Mouse (Mus musculus) thymus, adult 2 months (tissue): Measurements from ENCODE around the gene Cd99l2. TPM values are rescaled to one million over a fixed set of nuclear protein-coding genes. Genes with fewer than 3 reads are reported as not detected.
A peak's percentile ranks its signal among the peaks of the same experiment; 100 is the strongest.
"Not testable (repeated sequence)": the region's sequence is repeated elsewhere in the genome, so short reads cannot be mapped to it uniquely, and the experiment has no call there.

Experiments
- DNase-seq: peaks from one replicate; pipeline ENCODE4 v3.0.0; 2021
- H3K27ac ChIP-seq: fragments of 200-500 bp; 2 replicates; pipeline ENCODE4 v1.5.1; 2012; ENCODE audit warnings: low read length, control low read depth; ENCODE audit not compliant: control insufficient read depth, insufficient read depth
- H3K27me3 ChIP-seq: fragments of 200-500 bp; 2 replicates; pipeline ENCODE4 v1.6.1; 2012; ENCODE audit warnings: mild to moderate bottlenecking, low read length, moderate library complexity, mixed read lengths; ENCODE audit not compliant: control insufficient read depth, insufficient read depth
- H3K36me3 ChIP-seq: fragments of 200-500 bp; 2 replicates; pipeline ENCODE4 v1.6.1; 2012; ENCODE audit warnings: mild to moderate bottlenecking, low read length, moderate library complexity; ENCODE audit not compliant: control insufficient read depth, insufficient read depth
- H3K4me1 ChIP-seq: fragments of 200-500 bp; replicated peaks from 2 replicates; pipeline ENCODE4 v1.6.1; 2012; ENCODE audit warnings: low read length; ENCODE audit not compliant: control insufficient read depth, insufficient read depth
- H3K4me3 ChIP-seq: fragments of 200-500 bp; 2 replicates; pipeline ENCODE4 v1.5.1; 2012; ENCODE audit warnings: mild to moderate bottlenecking, low read length, control low read depth, moderate library complexity; ENCODE audit not compliant: control insufficient read depth, insufficient read depth
- CTCF ChIP-seq: fragments of 200-500 bp; IDR thresholded peaks from 2 replicates; pipeline ENCODE4 v1.5.1; 2012; ENCODE audit warnings: mild to moderate bottlenecking, control low read depth, low read length, moderate library complexity, borderline replicate concordance; ENCODE audit not compliant: control insufficient read depth, poor library complexity, insufficient read depth; ENCODE audit errors: extremely low read depth
- POLR2A ChIP-seq: fragments of 200-500 bp; IDR thresholded peaks from 2 replicates; pipeline ENCODE4 v1.6.1; 2012; ENCODE audit warnings: mild to moderate bottlenecking, low read length, control low read depth, moderate library complexity; ENCODE audit not compliant: control insufficient read depth, poor library complexity, insufficient read depth; ENCODE audit errors: extremely low read depth
- WGBS: fragments of 180-500 bp; shearing (Covaris S2); methylation state at CpG from one replicate; pipeline ENCODE4 v1.1.7; 2018; 5-methylcytosine and 5-hydroxymethylcytosine counted together
- polyA plus RNA-seq: library from polyadenylated mRNA; depleted of rRNA; stranded (reverse); fragments of >200 nt; gene quantifications from 2 replicates; pipeline ENCODE4 v1.2.3, GENCODE M21; 2012

Gene Cd99l2
- polyA plus RNA-seq, 1 experiment = 13.8 TPM

GRCm38 (mm10) chrX:71527461-71527860 is 34.8 kb upstream of the Cd99l2 start:
- no peak for TF ChIP-seq POLR2A
- TF ChIP-seq CTCF = no peak
- no peak for DNase-seq
- H3K36me3 ChIP-seq = no peaks in the 10 kb centered on the region
- H3K27me3 ChIP-seq = no peaks in the 10 kb centered on the region
- no peaks in the 10 kb centered on the region for H3K4me1 ChIP-seq
- 89% methylated on average over 1 of the region's 1 CpGs for WGBS
- no peak overlapping the region for H3K4me3 ChIP-seq
- no peak overlapping the region for H3K27ac ChIP-seq

GRCm38 (mm10) chrX:71525593-71526299 is 33.1 kb upstream of the Cd99l2 start:
- H3K4me3 ChIP-seq = no peak overlapping the region
- no peaks in the 10 kb centered on the region for H3K4me1 ChIP-seq
- TF ChIP-seq POLR2A (no peak), CTCF (no peak)
- H3K36me3 ChIP-seq = no peaks in the 10 kb centered on the region
- H3K27ac ChIP-seq = no peak overlapping the region
- no peak for DNase-seq
- no peaks in the 10 kb centered on the region for H3K27me3 ChIP-seq
- 70% methylated on average over 3 of the region's 3 CpGs for WGBS

- WGBS = 6% methylated on average over 2 of the region's 2 CpGs
- no peak for TF ChIP-seq POLR2A
- no peak for TF ChIP-seq CTCF
These were observed 31.7 kb upstream of the Cd99l2 start for GRCm38 (mm10) chrX:71524310-71524709.

GRCm38 (mm10) chrX:71522889-71523288 is 30.2 kb upstream of the Cd99l2 start:
- no peaks in the 10 kb centered on the region for H3K4me1 ChIP-seq
- no peak overlapping the region for H3K27ac ChIP-seq
- no peaks in the 10 kb centered on the region for H3K27me3 ChIP-seq
- 98% methylated on average over 3 of the region's 3 CpGs for WGBS
- DNase-seq = no peak
- H3K4me3 ChIP-seq = no peak overlapping the region
- H3K36me3 ChIP-seq = no peaks in the 10 kb centered on the region
- TF ChIP-seq POLR2A (no peak), CTCF (no peak)

More at GRCm38 (mm10) chrX:71524310-71524709, 31.7 kb upstream of the Cd99l2 start:
- no peaks in the 10 kb centered on the region for H3K36me3 ChIP-seq
- H3K27ac ChIP-seq = no peak overlapping the region
- H3K4me3 ChIP-seq = no peak overlapping the region
- H3K27me3 ChIP-seq = no peaks in the 10 kb centered on the region
- H3K4me1 ChIP-seq = no peaks in the 10 kb centered on the region
- no peak for DNase-seq

GRCm38 (mm10) chrX:71519252-71519651 is 26.6 kb upstream of the Cd99l2 start:
- Histone ChIP-seq H3K36me3 (no peaks in the 10 kb centered on the region), H3K27ac (no peak overlapping the region), H3K27me3 (no peaks in the 10 kb centered on the region), H3K4me3 (no peak overlapping the region), H3K4me1 (no peaks in the 10 kb centered on the region)
- no peak for TF ChIP-seq POLR2A
- no peak for TF ChIP-seq CTCF
- 91% methylated on average over 4 of the region's 4 CpGs for WGBS
- no peak for DNase-seq

- H3K27ac ChIP-seq, H3K4me3 ChIP-seq, DNase-seq, H3K27me3 ChIP-seq, H3K36me3 ChIP-seq, H3K4me1 ChIP-seq: not testable (repeated sequence)
- 47% methylated on average over 4 of the region's 4 CpGs for WGBS
These were observed 13.9 kb upstream of the Cd99l2 start for GRCm38 (mm10) chrX:71506591-71506990.

- Histone ChIP-seq H3K4me1 (peaks cover 11% of the 10 kb centered on the region), H3K27me3 (no peaks in the 10 kb centered on the region), H3K27ac (no peak overlapping the region), H3K36me3 (no peaks in the 10 kb centered on the region), H3K4me3 (peak overlapping the region; percentile 90)
- TF ChIP-seq CTCF = no peak
- TF ChIP-seq POLR2A = no peak
- peak; percentile 7 for DNase-seq
- 11% methylated on average over 9 of the region's 9 CpGs for WGBS
These were observed 619 bp upstream of the Cd99l2 start for GRCm38 (mm10) chrX:71493279-71493656.
